Mouse (Mus musculus): ENCODE results near the gene Trim40. TPM values are rescaled to one million over a fixed set of nuclear protein-coding genes. Genes with fewer than 3 reads are reported as not detected.

The Trim40 gene
- polyA plus RNA-seq, 1 experiment: not detected

GRCm38 (mm10) chr17:36851627-36852026 is 38.3 kb downstream of the Trim40 start:
- H3K4me1 ChIP-seq (ENCODE audit: control insufficient read depth, insufficient read depth, low read length): no peaks in the 10 kb centered on the region; the same call in 1 of the 2 replicates
- no peak overlapping the region for H3K4me3 ChIP-seq (ENCODE audit: insufficient read depth, low read depth, low read length)
- WGBS: 89% methylated on average over 5 of the region's 5 CpGs
- H3K27ac ChIP-seq (ENCODE audit: insufficient read depth, low read depth, low read length): no peak overlapping the region
- TF ChIP-seq CTCF (IDR thresholded peaks at IDR 0.05; ENCODE audit: insufficient read depth, low read depth, low read length) (no peak), POLR2A (IDR thresholded peaks at IDR 0.05; ENCODE audit: insufficient read depth, low read depth, low read length) (no peak)

GRCm38 (mm10) chr17:36851200-36851599 is 38.7 kb downstream of the Trim40 start:
- TF ChIP-seq POLR2A (IDR thresholded peaks at IDR 0.05; ENCODE audit: insufficient read depth, low read depth, low read length) (no peak), CTCF (IDR thresholded peaks at IDR 0.05; ENCODE audit: insufficient read depth, low read depth, low read length) (no peak)
- Histone ChIP-seq H3K27ac (ENCODE audit: insufficient read depth, low read depth, low read length) (no peak overlapping the region), H3K4me3 (ENCODE audit: insufficient read depth, low read depth, low read length) (no peak overlapping the region), H3K4me1 (ENCODE audit: control insufficient read depth, insufficient read depth, low read length) (no peaks in the 10 kb centered on the region; the same call in 1 of the 2 replicates)
- WGBS: 85% methylated on average over 5 of the region's 5 CpGs

DNA sequence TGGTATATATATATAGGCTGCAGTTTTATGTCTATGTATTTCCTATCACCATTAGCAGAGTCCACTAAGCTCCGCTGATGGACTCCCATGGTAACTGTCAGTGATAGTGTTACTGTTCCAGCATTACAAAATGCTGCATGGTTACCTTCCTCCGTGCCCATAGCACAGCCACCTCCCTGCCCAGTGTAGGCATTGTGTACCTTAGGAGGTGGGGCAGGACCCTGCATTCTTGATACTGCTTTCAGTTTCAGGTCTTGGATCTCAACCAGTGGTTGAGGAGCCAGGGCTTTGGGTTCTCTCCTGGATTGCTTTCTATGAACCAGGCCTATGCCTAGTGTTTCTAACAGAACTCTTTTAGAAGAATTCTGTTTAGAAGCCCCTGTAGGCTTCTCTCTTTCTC is 39.9 kb downstream of the Trim40 start:
- Histone ChIP-seq H3K27ac (ENCODE audit: insufficient read depth, low read depth, low read length) (no peak overlapping the region), H3K4me1 (ENCODE audit: control insufficient read depth, insufficient read depth, low read length) (no peaks in the 10 kb centered on the region; the same call in 1 of the 2 replicates), H3K4me3 (ENCODE audit: insufficient read depth, low read depth, low read length) (no peak overlapping the region)
- TF ChIP-seq POLR2A (IDR thresholded peaks at IDR 0.05; ENCODE audit: insufficient read depth, low read depth, low read length): no peak
- no peak for TF ChIP-seq CTCF (IDR thresholded peaks at IDR 0.05; ENCODE audit: insufficient read depth, low read depth, low read length)
- WGBS: 89% methylated on average over 2 of the region's 2 CpGs

DNA sequence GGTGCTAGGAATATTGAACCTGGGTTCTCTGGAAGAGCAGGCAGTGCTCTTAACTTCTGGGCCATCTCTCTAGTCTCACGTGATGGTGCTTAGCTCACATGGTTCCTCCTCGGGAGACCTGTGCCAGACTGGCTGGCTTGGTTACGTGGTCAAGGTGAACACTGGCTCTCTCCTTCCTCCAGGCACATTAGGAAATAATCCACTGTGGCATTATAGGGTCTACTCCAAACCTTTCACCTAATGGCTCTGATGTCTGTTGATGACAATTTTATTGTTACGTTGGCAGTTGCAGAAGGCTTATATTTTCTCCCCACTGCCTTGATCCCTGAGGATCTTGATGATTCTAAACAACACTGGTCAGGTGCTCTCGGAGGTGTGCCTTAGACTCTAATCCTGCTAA is 41.0 kb downstream of the Trim40 start:
- H3K4me3 ChIP-seq (ENCODE audit: insufficient read depth, low read depth, low read length): no peak overlapping the region
- TF ChIP-seq POLR2A (IDR thresholded peaks at IDR 0.05; ENCODE audit: insufficient read depth, low read depth, low read length): no peak
- TF ChIP-seq CTCF (IDR thresholded peaks at IDR 0.05; ENCODE audit: insufficient read depth, low read depth, low read length): no peak
- no peaks in the 10 kb centered on the region; the same call in 1 of the 2 replicates for H3K4me1 ChIP-seq (ENCODE audit: control insufficient read depth, insufficient read depth, low read length)
- no peak overlapping the region for H3K27ac ChIP-seq (ENCODE audit: insufficient read depth, low read depth, low read length)
- 70% methylated on average over 5 of the region's 5 CpGs for WGBS

- TF ChIP-seq POLR2A (IDR thresholded peaks at IDR 0.05; ENCODE audit: insufficient read depth, low read depth, low read length) (no peak), CTCF (IDR thresholded peaks at IDR 0.05; ENCODE audit: insufficient read depth, low read depth, low read length) (no peak)
- H3K4me3 ChIP-seq (ENCODE audit: insufficient read depth, low read depth, low read length): no peak overlapping the region
- WGBS: 43% methylated on average over 1 of the region's 1 CpGs
- no peaks in the 10 kb centered on the region; the same call in 1 of the 2 replicates for H3K4me1 ChIP-seq (ENCODE audit: control insufficient read depth, insufficient read depth, low read length)
- H3K27ac ChIP-seq (ENCODE audit: insufficient read depth, low read depth, low read length): no peak overlapping the region
Observed at GRCm38 (mm10) chr17:36844725-36845124, 45.2 kb downstream of the Trim40 start.

DNA sequence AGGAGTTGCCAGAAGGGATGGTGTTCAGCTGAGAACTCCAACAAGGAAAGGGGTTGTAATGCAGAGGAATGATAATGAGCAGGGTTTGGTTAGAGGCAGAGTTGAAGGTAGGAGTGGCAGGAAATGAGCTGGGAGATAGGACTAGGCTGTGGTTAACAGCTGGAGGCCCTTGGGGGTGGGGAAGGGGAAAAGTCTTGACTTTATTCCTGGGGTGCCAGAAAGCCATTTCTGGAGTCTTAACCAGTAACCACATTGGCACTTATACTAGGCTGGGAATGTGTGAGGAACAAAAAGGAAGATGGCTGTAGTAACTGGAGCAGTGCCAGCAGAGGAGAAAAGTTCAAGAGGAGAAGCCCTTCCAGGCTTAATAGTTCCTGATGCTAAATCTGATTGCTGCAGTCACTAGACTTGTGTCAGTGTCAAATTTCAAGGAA is 45.6 kb downstream of the Trim40 start:
- Histone ChIP-seq H3K27ac (ENCODE audit: insufficient read depth, low read depth, low read length) (no peak overlapping the region), H3K4me1 (ENCODE audit: control insufficient read depth, insufficient read depth, low read length) (no peaks in the 10 kb centered on the region; the same call in 1 of the 2 replicates), H3K4me3 (ENCODE audit: insufficient read depth, low read depth, low read length) (no peak overlapping the region)
- TF ChIP-seq POLR2A (IDR thresholded peaks at IDR 0.05; ENCODE audit: insufficient read depth, low read depth, low read length): no peak
- no peak for TF ChIP-seq CTCF (IDR thresholded peaks at IDR 0.05; ENCODE audit: insufficient read depth, low read depth, low read length)

DNA sequence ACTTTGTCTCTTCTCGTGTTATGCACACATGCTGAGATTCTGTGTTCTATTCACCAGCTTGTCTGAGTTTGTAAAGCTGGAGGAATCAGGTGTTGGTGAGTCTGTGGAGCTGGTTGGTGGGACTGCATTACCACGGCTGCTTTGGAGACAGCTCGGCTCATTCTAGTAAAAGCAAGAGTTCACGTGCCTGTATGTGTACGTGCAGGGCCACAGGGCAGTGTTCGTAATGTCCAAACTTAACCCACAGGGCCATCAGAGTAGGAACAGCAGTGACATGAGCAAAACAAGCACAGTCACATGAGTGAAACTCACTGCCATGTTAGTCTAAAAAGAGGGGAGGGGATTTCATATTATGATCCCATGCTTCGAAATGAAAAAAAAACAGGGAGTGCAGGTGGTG is 46.2 kb downstream of the Trim40 start:
- TF ChIP-seq CTCF (IDR thresholded peaks at IDR 0.05; ENCODE audit: insufficient read depth, low read depth, low read length): no peak
- no peak for TF ChIP-seq POLR2A (IDR thresholded peaks at IDR 0.05; ENCODE audit: insufficient read depth, low read depth, low read length)
- no peak overlapping the region for H3K4me3 ChIP-seq (ENCODE audit: insufficient read depth, low read depth, low read length)
- 75% methylated on average over 7 of the region's 7 CpGs for WGBS
- peaks cover 2% of the 10 kb centered on the region; the same call in 1 of the 2 replicates for H3K4me1 ChIP-seq (ENCODE audit: control insufficient read depth, insufficient read depth, low read length)
- no peak overlapping the region for H3K27ac ChIP-seq (ENCODE audit: insufficient read depth, low read depth, low read length)

- Histone ChIP-seq H3K4me3 (ENCODE audit: insufficient read depth, low read depth, low read length) (no peak overlapping the region), H3K27ac (ENCODE audit: insufficient read depth, low read depth, low read length) (no peak overlapping the region)
- TF ChIP-seq POLR2A (IDR thresholded peaks at IDR 0.05; ENCODE audit: insufficient read depth, low read depth, low read length) (no peak), CTCF (IDR thresholded peaks at IDR 0.05; ENCODE audit: insufficient read depth, low read depth, low read length) (no peak)
Observed at GRCm38 (mm10) chr17:36840961-36841445, 48.9 kb downstream of the Trim40 start.

DNA sequence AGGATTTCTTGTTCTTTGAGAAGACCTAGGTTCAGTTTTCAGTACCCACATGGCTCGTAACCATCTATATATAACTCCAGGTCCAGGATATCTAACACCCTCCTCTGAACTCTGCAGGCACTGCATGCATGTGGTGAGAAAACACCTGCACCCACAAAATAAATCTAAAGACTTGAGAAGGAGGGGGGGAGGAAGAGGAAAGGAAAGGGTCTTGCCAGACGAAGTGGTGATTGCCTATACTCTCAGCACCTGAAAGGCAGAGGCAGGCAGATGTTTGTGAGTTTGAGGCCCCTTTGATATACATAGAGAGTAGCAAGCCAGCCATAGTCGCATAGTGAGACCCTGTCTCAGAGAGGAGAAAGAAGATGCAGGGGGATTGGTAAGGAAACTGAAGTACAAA is 50.0 kb downstream of the Trim40 start:
- Histone ChIP-seq H3K4me1 (ENCODE audit: control insufficient read depth, insufficient read depth, low read length) (peaks cover 2% of the 10 kb centered on the region; the same call in 1 of the 2 replicates), H3K4me3 (ENCODE audit: insufficient read depth, low read depth, low read length) (no peak overlapping the region), H3K27ac (ENCODE audit: insufficient read depth, low read depth, low read length) (no peak overlapping the region)
- WGBS: 87% methylated on average over 3 of the region's 3 CpGs
- TF ChIP-seq POLR2A (IDR thresholded peaks at IDR 0.05; ENCODE audit: insufficient read depth, low read depth, low read length) (no peak), CTCF (IDR thresholded peaks at IDR 0.05; ENCODE audit: insufficient read depth, low read depth, low read length) (no peak)

More at GRCm38 (mm10) chr17:36840961-36841445, 48.9 kb downstream of the Trim40 start:
- H3K4me1 ChIP-seq (ENCODE audit: control insufficient read depth, insufficient read depth, low read length): peaks cover 2% of the 10 kb centered on the region; the same call in 1 of the 2 replicates
